Mouse (Mus musculus) E14TG2a.4 (cell line): ENCODE measurements around the gene Actn4.

Experiments used
- H3K27me3 ChIP-seq: 2 replicates; pipeline ENCODE4 v1.6.1; 2014; ENCODE audit warnings: low read length, control low read depth; ENCODE audit not compliant: insufficient read depth
- H3K36me3 ChIP-seq: 2 replicates; pipeline ENCODE4 v1.6.1; 2014; ENCODE audit warnings: low read length, control low read depth; ENCODE audit not compliant: insufficient read depth
- H3K4me1 ChIP-seq: replicated peaks from 2 replicates; pipeline ENCODE4 v1.6.1; 2014; ENCODE audit warnings: low read depth, low read length, control low read depth
- H3K4me3 ChIP-seq: replicated peaks from 2 replicates; pipeline ENCODE4 v1.5.1; 2014; ENCODE audit warnings: mild to moderate bottlenecking, low read length
- H3K9me3 ChIP-seq: 2 replicates; pipeline ENCODE4 v1.6.1; 2014; ENCODE audit warnings: low read length, control low read depth
- CTCF ChIP-seq: conservative IDR thresholded peaks from 2 replicates; pipeline ENCODE4 v1.5.1; 2014; ENCODE audit warnings: low read length
- NANOG ChIP-seq: IDR thresholded peaks from 2 replicates; pipeline ENCODE4 v1.6.1; 2014; ENCODE audit warnings: borderline replicate concordance, low read length, mixed read lengths
- POU5F1 ChIP-seq: IDR thresholded peaks from 2 replicates; pipeline ENCODE4 v1.6.1; 2014; ENCODE audit warnings: low read length, borderline replicate concordance

Gene Actn4

DNA sequence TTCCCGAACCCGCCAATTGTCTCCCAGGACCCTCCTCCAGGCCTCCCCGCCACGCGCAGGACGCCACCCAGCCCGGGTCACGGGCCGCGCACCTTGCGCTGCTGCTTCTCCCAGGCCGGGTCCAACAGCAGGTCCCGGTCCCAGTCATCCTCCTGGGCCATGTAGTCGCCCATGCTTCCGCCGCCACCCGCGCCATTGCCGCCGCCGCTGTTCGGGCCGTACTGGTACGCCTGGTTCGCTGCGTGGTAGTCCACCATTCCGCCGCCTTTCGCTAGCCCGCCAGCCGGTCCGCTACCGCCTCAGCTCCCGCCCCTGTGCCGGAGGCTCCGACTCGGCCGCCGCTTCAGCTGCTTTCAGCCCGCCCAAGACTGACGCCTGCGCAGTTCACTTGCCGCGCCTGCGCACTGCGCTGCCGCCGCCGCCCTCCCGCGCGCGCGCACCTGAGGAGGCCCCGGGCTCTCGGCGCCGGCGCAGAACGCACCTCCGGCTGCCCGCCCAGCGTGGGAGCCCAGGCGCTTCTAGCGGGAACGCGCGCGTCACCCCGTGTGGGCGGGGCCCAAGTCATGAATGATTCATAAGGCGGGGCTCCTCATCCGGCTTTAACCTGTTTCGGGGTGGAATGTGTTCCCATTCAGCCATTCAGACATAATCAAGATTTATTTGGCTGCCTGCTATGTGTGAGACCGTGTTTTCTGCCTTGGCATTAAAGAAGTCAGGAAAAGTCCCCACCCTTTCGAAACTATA, at the start of gene Actn4:
Gene Actn4 (minus strand): TSS at position 414 of the 744 bp plus-strand sequence.
- H3K4me3 ChIP-seq = peak within 1 kb of the TSS; percentile 100
- TF ChIP-seq CTCF = no peak
- no peak for TF ChIP-seq NANOG
- TF ChIP-seq POU5F1 = no peak
- H3K9me3 ChIP-seq = no peaks in the 10 kb centered on the region

DNA sequence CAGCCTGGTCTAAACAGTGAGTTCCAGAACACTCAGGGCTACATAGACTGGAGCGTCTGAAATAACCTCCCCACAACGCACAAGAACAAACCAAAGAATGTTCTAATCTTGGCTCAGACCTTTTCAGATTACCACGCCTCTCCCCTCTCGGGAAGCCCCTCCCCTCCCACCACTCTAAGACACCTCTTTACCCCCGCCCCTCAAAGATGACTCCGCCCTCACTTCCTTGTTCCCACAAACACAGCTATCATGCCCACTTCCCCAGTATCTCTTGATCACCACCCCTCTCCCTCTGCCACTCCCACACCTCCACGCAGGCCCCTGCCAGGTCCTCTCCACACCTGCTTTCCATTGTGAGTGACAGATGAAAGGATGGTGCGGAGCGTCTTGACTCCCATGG, 46.6 kb upstream of the Actn4 start:
- H3K9me3 ChIP-seq = peaks cover 3% of the 10 kb centered on the region; the same call in 1 of the 2 replicates
- peaks cover 27% of the 10 kb centered on the region for H3K4me1 ChIP-seq
- no peak overlapping the region for H3K4me3 ChIP-seq
- no peaks in the 10 kb centered on the region for H3K27me3 ChIP-seq
- H3K36me3 ChIP-seq = no peaks in the 10 kb centered on the region
- TF ChIP-seq CTCF = no peak
- TF ChIP-seq NANOG = no peak
- TF ChIP-seq POU5F1 = no peak

More for the DNA sequence above, at the start of gene Actn4:
- Histone ChIP-seq H3K36me3 (peaks cover 31% of the 10 kb centered on the region), H3K27me3 (no peaks in the 10 kb centered on the region), H3K4me1 (peaks cover 84% of the 10 kb centered on the region)

DNA sequence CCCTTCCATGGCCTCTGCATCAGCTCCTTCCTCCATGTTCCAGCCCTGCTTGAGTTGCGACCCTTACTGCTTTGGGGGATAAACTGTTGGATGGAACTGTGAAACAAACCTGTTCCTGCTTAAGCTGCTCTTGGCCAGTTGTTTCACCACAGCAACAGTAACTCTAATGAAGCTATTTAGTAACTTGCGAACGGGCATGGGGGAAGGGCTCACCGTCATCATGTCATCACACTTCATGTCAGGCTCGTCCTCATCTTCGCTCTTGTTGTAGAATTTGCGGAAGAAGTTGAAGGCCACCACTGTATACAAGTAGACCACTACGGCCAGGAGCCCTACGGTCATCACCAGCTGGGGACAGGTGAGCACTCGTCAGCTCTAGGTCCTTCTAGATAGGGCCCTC, 46.0 kb upstream of the Actn4 start:
- Histone ChIP-seq H3K36me3 (peaks cover 4% of the 10 kb centered on the region; the same call in 1 of the 2 replicates), H3K4me1 (peaks cover 26% of the 10 kb centered on the region), H3K9me3 (peaks cover 3% of the 10 kb centered on the region; the same call in 1 of the 2 replicates), H3K4me3 (no peak overlapping the region), H3K27me3 (no peaks in the 10 kb centered on the region)
- TF ChIP-seq CTCF (no peak), NANOG (no peak), POU5F1 (no peak)

DNA sequence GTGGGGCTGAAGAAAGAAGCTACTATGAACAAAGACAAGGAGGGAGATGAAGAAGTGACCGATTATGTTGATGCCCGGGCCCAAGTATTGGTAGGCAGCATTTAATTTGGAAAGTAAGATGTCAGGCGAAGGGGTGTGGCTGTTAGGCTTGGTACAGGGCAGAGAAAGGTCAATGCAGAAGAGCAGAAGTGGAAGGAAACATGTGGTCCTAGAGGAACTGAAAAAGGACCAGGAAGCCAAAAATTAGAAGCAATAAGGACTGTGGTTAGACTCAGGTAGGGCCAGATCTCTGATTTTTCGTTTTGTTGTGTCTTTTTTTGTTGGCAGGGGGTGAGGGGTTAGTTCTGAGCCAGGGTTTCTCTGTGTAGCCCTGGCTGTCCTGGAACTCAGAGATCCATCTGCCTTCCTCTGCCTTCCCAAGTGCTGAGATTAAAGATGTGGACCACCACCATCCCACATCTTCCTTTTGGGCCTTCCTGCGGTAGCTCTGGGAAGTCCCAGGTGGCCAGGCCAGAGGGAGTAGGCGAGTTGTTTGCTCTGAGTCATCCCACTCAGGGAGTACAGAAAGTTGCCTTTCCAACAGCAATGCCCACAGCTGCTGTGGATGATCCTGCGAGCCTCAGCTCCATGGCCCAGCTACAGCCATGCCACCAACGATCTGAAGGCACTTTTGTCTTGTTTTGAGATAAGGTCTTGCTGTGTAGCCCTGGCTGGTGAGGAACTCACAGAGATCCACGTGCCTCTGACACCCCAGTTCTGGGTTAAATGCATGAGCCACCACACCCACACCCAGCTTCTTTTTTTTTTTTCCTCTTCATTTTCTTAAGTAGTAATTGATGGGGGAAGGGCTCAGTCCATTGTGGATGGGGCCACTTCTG, 45.3 kb upstream of the Actn4 start:
- TF ChIP-seq CTCF = no peak
- TF ChIP-seq NANOG = no peak
- TF ChIP-seq POU5F1 = no peak
- no peaks in the 10 kb centered on the region for H3K27me3 ChIP-seq
- H3K36me3 ChIP-seq = peaks cover 11% of the 10 kb centered on the region
- peaks cover 26% of the 10 kb centered on the region for H3K4me1 ChIP-seq
- H3K4me3 ChIP-seq = no peak overlapping the region
- peaks cover 3% of the 10 kb centered on the region; the same call in 1 of the 2 replicates for H3K9me3 ChIP-seq

DNA sequence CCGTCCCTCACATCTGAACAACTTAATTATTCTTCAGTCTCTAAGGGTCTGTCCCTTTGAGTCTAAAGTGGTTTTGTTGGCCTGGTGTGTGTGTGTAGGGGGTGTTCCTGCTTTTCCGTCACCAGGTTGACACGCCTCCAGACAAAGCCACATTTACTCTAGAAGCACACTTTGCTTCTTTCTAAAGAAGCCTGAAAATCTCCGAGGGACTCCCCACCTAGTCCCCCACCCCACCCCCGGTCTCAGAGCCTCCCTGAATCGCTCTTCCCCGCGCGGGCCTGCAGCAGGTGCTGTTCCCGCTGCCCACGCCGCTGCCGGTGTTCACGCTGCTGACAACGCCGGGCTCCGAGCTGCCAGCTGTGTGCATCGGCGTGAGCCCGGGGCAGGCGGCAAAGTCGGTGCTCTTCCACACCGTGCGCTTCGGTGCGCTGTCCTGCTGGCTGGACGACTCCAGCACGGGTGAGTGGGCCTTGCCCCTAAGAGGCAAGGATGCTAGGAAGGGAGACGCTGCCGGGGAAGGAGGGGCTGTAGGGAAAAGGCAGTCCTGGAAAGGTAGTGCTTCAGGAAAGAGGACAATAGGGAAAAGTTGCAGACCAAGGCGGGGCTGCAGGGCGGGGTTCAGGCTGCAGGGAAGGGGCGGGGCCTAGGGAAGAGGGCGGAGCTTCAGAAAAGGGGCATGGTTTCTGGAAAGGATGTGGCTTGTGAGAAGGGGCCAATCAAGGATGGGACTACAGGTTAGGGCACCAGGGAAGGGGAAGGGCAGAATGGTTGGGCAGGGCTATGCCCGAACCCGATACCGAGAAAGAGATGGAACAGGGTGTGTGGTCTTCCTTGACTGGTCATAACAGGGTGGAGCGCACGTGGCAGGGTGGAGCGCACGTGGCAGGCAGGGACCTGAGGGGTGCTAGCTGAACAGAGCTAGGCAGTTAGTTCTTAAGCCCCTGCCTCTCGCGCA, 38.8 kb upstream of the Actn4 start:
- H3K36me3 ChIP-seq = peaks cover 21% of the 10 kb centered on the region
- peaks cover 3% of the 10 kb centered on the region; the same call in 1 of the 2 replicates for H3K9me3 ChIP-seq
- TF ChIP-seq NANOG (no peak), CTCF (no peak), POU5F1 (no peak)
- H3K4me1 ChIP-seq = peaks cover 39% of the 10 kb centered on the region
- peak overlapping the region; percentile 79 for H3K4me3 ChIP-seq
- peaks cover 11% of the 10 kb centered on the region; the same call in 1 of the 2 replicates for H3K27me3 ChIP-seq

DNA sequence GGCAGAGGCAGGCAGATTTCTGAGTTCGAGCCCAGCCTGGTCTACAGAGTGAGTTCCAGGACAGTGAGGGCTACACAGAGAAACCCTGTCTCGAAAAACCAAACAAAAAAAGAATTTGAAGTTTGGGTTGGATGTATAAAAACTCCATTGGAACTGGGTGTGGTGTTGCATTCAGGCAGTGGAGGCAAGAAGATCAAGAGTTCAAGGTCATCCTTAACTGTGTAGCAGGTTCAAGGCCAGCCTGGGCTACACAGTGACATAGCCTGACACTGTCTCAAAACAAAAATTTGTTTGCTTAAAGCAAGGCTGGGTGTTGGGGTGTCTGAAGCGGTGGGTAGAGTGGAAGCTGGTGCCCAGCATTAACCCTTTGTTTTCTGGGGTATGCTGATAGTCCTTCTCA, 31.3 kb upstream of the Actn4 start:
- H3K9me3 ChIP-seq = no peaks in the 10 kb centered on the region
- peaks cover 50% of the 10 kb centered on the region for H3K4me1 ChIP-seq
- H3K27me3 ChIP-seq = 0 out of 2 replicates have a peak, but pooled peaks cover 2% of the 10 kb centered on the region
- no peak for TF ChIP-seq CTCF
- H3K36me3 ChIP-seq = peaks cover 26% of the 10 kb centered on the region
- H3K4me3 ChIP-seq = no peak overlapping the region

DNA sequence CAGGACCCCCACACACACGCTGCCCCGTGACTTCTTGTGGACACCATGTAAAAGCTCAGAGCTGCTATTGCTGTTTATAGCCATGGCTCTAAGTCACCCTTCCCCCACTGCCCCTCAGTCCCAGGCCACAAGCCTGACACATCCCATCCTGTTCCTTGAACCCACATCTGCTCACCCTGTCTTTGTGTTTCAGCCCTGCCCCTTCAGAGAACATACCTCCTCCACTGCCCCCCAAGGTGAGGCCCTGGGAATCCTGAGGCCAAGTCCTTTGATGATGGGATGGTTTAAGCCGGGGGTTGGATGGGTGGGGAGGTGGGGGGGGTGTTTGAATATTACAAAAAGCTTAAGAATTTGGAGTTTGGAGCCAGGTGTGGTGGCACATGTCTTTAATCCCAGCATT, 30.9 kb upstream of the Actn4 start:
- TF ChIP-seq NANOG (no peak), POU5F1 (no peak), CTCF (no peak)
- Histone ChIP-seq H3K4me3 (no peak overlapping the region), H3K4me1 (peaks cover 50% of the 10 kb centered on the region), H3K27me3 (no peaks in the 10 kb centered on the region), H3K36me3 (peaks cover 30% of the 10 kb centered on the region), H3K9me3 (no peaks in the 10 kb centered on the region)

DNA sequence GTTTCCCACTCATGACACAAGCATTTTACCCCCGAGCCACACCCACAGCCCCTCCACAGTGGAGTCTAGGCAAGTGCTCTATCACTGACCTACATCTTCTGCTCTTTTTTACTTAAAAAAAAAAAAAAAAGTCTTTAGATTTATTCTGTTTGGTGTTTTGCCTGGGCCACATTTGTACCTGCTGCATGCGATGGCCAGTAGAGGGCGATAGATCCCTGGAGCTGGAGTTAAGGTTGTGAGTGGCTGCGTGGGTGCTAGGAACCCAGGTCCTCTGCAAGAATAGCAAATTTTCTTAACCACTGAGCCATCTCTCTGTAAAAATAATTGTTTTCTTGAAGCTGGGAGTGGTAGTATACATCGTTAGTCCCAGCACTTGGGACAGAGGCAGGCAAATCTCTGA, 29.5 kb upstream of the Actn4 start:
- no peaks in the 10 kb centered on the region for H3K27me3 ChIP-seq
- H3K36me3 ChIP-seq = peaks cover 41% of the 10 kb centered on the region
- H3K9me3 ChIP-seq = no peaks in the 10 kb centered on the region
- H3K4me3 ChIP-seq = 0 out of 2 replicates have a peak overlapping the region, but pooled peaks have one; percentile 75
- TF ChIP-seq POU5F1 = no peak
- TF ChIP-seq CTCF = peak; percentile 96
- H3K4me1 ChIP-seq = peaks cover 50% of the 10 kb centered on the region
